Comparison of ENCODE assay signal across 8 mouse cellular contexts in the genomic region with DNA sequence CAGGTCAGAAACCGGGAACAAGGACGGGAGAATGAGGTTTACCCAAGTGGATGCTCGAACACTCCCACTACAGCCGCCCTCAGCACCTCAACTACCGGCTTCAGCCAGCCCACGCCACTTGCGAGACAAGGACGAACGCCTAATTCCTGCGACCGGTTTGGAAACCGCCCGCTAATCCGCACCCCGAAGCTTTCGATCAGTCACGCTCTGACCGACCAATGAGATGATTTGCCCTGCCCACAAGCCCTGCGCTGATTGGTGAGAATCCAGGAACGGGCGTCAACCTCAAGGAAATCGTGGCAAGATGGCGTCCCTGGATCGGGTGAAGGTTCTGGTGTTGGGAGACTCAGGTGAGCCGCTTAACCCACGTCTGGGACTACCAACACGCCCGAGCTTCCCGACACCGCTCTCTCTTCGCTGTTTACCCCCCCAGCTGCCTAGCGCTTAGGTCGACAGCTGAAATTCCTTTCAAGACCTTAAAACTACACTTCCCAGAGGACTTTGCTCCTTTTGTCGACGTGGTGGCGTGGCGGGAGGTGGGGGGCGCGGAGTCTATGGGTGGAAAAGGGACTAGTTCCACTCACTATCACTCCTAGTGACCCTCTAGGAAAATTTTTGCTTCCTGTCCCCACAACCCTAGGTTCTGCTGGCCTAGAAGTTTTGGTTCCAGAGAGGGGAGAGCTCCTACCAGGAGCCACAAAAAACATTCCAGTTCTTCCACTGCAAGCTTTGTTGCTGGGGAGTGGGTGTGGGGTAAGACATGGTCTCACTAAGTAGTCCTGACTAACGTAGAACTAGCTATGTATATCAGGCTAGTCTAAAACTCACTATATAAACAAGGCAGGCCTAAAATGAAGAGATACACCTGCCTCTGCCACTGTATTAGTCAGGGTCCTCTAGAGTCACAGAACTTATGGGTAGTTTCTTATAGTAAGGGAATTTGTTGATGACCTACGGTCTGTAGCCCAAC. TPM values are rescaled to one million over a fixed set of nuclear protein-coding genes. Genes with fewer than 3 reads are reported as not detected.
DNase-seq lines count a peak whose midpoint lies in the region; ATAC-seq and TF ChIP-seq lines count a peak whose summit lies in the region.

Gene Gtf2e1 (minus strand): TSS at position 179 of the 970 bp plus-strand sequence.
Gene Rabl3 (plus strand): TSS at position 275 of the 970 bp plus-strand sequence.

- TF ChIP-seq CTCF in lung, adult 2 months (IDR thresholded peaks at IDR 0.05; ENCODE audit: insufficient read depth, low read length), result no peak

- H3K4me1 ChIP-seq in ES-E14 (ENCODE audit: control insufficient read depth in 2 of 2, insufficient read depth in 2 of 2, low read length in 2 of 2, poor library complexity in 1 of 2), result peaks cover 0 to 6% of the 10 kb centered on the region in 2 experiments; a peak in 3 of 4 replicates
- H3K4me1 ChIP-seq in forebrain, embryonic 15.5 days, result peaks cover 27% of the 10 kb centered on the region
- no peaks in the 10 kb centered on the region for H3K4me1 ChIP-seq in lung, adult 2 months (ENCODE audit: control insufficient read depth, insufficient read depth, low read length)

- H3K4me2 ChIP-seq in forebrain, embryonic 15.5 days (replicated peaks), result peak within 1 kb of the TSS; percentile 78

- peaks cover 8% of the 10 kb centered on the region for H3K36me3 ChIP-seq in ES-E14 (ENCODE audit: control insufficient read depth, insufficient read depth, low read length, poor library complexity, severe bottlenecking)
- peaks cover 6% of the 10 kb centered on the region for H3K36me3 ChIP-seq in forebrain, embryonic 15.5 days

- H3K9me3 ChIP-seq in ES-E14 (ENCODE audit: control insufficient read depth, insufficient read depth, low read depth, low read length), result no peaks in the 10 kb centered on the region
- no peaks in the 10 kb centered on the region for H3K9me3 ChIP-seq in forebrain, embryonic 15.5 days

- peak within 1 kb of the TSS; percentile 85 for H3K27ac ChIP-seq in ES-E14 (ENCODE audit: insufficient read depth, low read depth, low read length, poor library complexity, severe bottlenecking)
- H3K27ac ChIP-seq in forebrain, embryonic 15.5 days (replicated peaks), result peak within 1 kb of the TSS; percentile 92

- 2% methylated on average over 41 of the region's 41 CpGs for WGBS in forebrain, embryonic 15.5 days
- WGBS in lung, adult 2 months, result 1% methylated on average over 41 of the region's 41 CpGs

- peak; percentile 97 for DNase-seq in ES-E14 (ENCODE audit: low read depth, low spot score)
- DNase-seq in cerebellum, adult 11-12 months, result peak; percentile 98
- DNase-seq in heart, postnatal 25 days (ENCODE audit: low spot score), result peak; percentile 97
- DNase-seq in layer of hippocampus, adult 18-20 months (ENCODE audit: low spot score in 2 of 2), result peak; percentile 98 to 99
- DNase-seq in lung, adult 2 months, result peak; percentile 98
- peak; percentile 92 to 96 for DNase-seq in thymus, adult 18-20 months

- in situ Hi-C loops in ES-E14 (cut with MboI; ENCODE audit: low sequenced_read_pairs in 2 of 2, unreplicated experiment in 2 of 2), result no loop called here

- TF ChIP-seq POLR2A in lung, adult 2 months (IDR thresholded peaks at IDR 0.05; ENCODE audit: borderline replicate concordance, extremely low read depth, low read depth, low read length), result peak; percentile 79; the same call in 1 of the 2 replicates

- peak; percentile 100 for ATAC-seq in forebrain, embryonic 15.5 days (replicated peaks)
- peak; percentile 98 for ATAC-seq in neutrophil, adult 5-6 weeks (ENCODE audit: extremely low read depth, insufficient number of reproducible peaks, low FRiP score, poor library complexity, severe bottlenecking)

- H3K27me3 ChIP-seq in forebrain, embryonic 15.5 days, result no peaks in the 10 kb centered on the region

- intact Hi-C loops in heart, postnatal 25 days (cut with DNase I), result loop anchor here (5.0 to 10.0 kb wide), 2 partner anchors 112 to 275 kb away; partner anchors contain the start of gene Ndufb4

- peak within 1 kb of the TSS; percentile 91 to 95 for H3K4me3 ChIP-seq in ES-E14 (ENCODE audit: insufficient read depth in 1 of 2, low read depth in 1 of 2, low read length in 2 of 2, poor library complexity in 1 of 2, severe bottlenecking in 1 of 2)
- H3K4me3 ChIP-seq in forebrain, embryonic 15.5 days, result peak within 1 kb of the TSS; percentile 79
- H3K4me3 ChIP-seq in lung, adult 2 months (replicated peaks; ENCODE audit: extremely low read depth, low read depth, low read length), result peak within 1 kb of the TSS; percentile 99

- H3K9ac ChIP-seq in ES-E14 (ENCODE audit: insufficient read depth, low read depth, low read length, poor library complexity, severe bottlenecking), result peak within 1 kb of the TSS; percentile 94
- H3K9ac ChIP-seq in forebrain, embryonic 15.5 days (replicated peaks), result peak within 1 kb of the TSS; percentile 90

TF ChIP-seq in ES-E14, 5 proteins besides CTCF, POLR2A, EP300 and RAD21:
- TF ChIP-seq HCFC1 (IDR thresholded peaks at IDR 0.05; ENCODE audit: borderline replicate concordance, insufficient read depth, low read length), result peak; percentile 87
- no peak for TF ChIP-seq ZNF384 (IDR thresholded peaks at IDR 0.05; ENCODE audit: low read depth, low read length)
- TF ChIP-seq CHD2 (IDR thresholded peaks at IDR 0.05; ENCODE audit: low read depth, low read length), result peak; percentile 60; the same call in 1 of the 2 replicates
- no peak for TF ChIP-seq MAFK (IDR thresholded peaks at IDR 0.05; ENCODE audit: insufficient read depth, low read depth, low read length)

RNA-seq across cellular contexts. Expression of gene Gtf2e1, which starts in this region (rescaled TPM):
- 39.4 and 54.1 TPM in 2 replicates for total RNA-seq in ES-E14 (2012; rRNA removed)
- polyA plus RNA-seq in forebrain, embryonic 15.5 days (2015; fragmentation: Nextera tagmentation; extraction: Ambion mirVana), result 39.0 and 40.3 TPM in 2 replicates
- 1 to 10 TPM; 6.4 to 6.5 TPM for total RNA-seq in heart, postnatal 25 days (2021)
- 10 to 100 TPM; 16.5 to 17.5 TPM for total RNA-seq in layer of hippocampus, adult 18-20 months (2021)
- 3.7 and 5.0 TPM in 2 replicates for polyA plus RNA-seq in lung, adult 2 months (2012; rRNA removed)
- 19.5 and 20.5 TPM in 2 replicates for total RNA-seq in neutrophil, adult 5-6 weeks (2017)

RNA-seq across cellular contexts. Expression of gene Rabl3, which starts in this region (rescaled TPM):
- total RNA-seq in ES-E14 (2012; rRNA removed), result 5.1 and 8.3 TPM in 2 replicates
- 17.7 and 18.1 TPM in 2 replicates for polyA plus RNA-seq in forebrain, embryonic 15.5 days (2015; fragmentation: Nextera tagmentation; extraction: Ambion mirVana)
- total RNA-seq in heart, postnatal 25 days (2021), result 1 to 10 TPM; 5.8 to 6.0 TPM
- total RNA-seq in layer of hippocampus, adult 18-20 months (2021), result 1 to 10 TPM; 8.1 to 8.6 TPM
- polyA plus RNA-seq in lung, adult 2 months (2012; rRNA removed), result 2.0 and 3.4 TPM in 2 replicates
- total RNA-seq in neutrophil, adult 5-6 weeks (2017), result 3.8 and 7.0 TPM in 2 replicates

Comparison
In these comparisons a context has a peak if more than half of its experiments do, and no peak if none do; other contexts are left out.
1. Peak in every context shown above with its lines: DNase-seq, ATAC-seq, H3K4me3 ChIP-seq and H3K27ac ChIP-seq.